Mouse (Mus musculus) liver, embryonic 14.5 days (tissue): Measurements from ENCODE around the gene Gpr88.

Source experiments
- CTCF ChIP-seq: IDR thresholded peaks from 2 replicates; pipeline ENCODE4 v1.5.1; 2016; ENCODE audit warnings: antibody characterized with exemption, low read depth, control low read depth
- EP300 ChIP-seq: IDR thresholded peaks from 2 replicates; pipeline ENCODE4 v1.6.1; 2016; ENCODE audit warnings: antibody characterized with exemption, low read depth

- TF ChIP-seq CTCF, result no peak
- no peak for TF ChIP-seq EP300
Measured at GRCm38 (mm10) chr3:116216261-116216660, 37.0 kb downstream of the Gpr88 start.
